Mouse (Mus musculus) ZHBTc4 (cell line): ENCODE measurements at regions not wholly inside any gene's neighbourhood (a gene's known extent, or its start where the extent isn't known, plus 50 kb on each side); places are given as distances from the start of the nearest gene placed in this dataset.

Experiments
- DNase-seq: peaks from one replicate; pipeline ENCODE4 v3.0.0-alpha.2; 2011; ENCODE audit warnings: low read depth, low spot score

DNA sequence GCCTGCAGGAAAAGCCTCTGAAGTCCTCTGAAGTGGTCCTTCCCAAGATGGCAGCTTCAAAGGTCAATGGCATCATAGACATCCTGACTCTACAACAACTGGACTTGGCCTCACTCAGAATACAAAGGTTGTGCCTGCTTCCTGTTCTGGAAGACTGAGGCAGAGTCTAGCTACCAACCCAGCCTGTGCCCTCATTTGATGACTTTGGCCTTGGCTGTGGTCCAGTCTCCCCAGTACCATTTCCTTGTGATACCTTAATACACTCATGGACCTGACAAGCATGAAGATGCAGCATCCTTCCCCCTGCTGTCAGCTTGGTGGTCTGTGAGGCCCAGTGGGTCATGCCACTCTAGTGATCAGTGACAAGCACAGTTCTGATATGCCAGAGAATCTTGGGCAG, 130.6 kb downstream of the Gm4791 start:
- DNase-seq, result no peak

DNA sequence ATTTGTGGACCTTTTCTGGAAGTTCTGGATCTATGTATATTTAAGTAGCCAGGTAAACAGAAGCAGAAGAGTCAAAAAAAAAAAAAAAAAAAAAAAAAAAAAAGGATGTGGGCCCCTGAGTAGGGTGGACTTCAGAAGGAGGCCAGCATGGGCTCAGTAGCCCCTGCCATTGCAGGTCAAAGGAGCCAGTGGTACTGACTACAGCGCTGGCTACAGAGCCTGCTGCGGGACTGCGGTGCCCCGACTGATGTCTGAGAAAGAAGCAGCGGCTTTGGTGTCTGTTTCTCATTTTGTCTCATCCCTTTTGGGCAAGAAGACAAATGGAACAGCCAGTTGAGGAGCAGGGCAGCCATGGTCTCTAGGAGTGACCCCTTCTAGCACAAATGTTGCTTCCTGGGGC, 134.9 kb downstream of the Gm4791 start:
- no peak for DNase-seq

DNA sequence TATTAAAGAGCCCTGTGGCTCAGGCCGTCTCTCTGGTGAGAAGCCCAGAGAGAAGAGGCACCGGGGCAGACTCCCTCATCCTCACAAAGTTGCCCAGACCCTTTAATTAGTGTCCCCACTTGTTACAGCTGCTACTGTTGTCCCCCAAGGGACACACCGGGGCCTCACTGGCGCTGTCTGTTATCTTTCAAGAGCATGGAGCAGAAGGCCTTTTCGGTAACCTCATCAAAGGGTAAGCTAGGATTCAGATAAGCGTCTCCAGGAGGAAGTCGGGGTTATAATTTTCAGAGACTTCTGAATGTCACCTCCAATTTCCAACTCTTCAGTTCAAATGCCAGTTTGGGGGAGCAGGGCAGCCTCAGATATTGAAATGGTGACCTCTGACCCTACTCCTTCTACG, 135.3 kb downstream of the Gm4791 start:
- no peak for DNase-seq

DNA sequence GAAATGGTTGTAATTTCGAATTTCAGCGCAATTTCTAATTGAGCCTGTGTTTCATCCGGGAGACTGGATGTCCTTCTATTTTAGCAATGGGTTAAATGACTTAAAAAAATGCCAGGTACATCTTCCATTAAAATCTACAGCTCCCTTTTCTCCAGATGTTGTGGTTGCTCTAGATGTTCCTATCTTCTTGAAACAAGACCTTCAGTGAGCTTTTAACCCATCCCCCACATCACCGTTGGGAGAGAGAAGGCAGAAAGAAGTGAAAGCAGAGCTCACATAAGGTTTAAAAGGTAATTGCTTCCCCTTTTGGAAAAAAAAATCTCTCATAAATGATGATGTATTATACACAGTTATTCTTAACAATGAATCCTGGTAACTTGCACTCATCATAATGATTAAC, 135.9 kb downstream of the Gm4791 start:
- no peak for DNase-seq

DNA sequence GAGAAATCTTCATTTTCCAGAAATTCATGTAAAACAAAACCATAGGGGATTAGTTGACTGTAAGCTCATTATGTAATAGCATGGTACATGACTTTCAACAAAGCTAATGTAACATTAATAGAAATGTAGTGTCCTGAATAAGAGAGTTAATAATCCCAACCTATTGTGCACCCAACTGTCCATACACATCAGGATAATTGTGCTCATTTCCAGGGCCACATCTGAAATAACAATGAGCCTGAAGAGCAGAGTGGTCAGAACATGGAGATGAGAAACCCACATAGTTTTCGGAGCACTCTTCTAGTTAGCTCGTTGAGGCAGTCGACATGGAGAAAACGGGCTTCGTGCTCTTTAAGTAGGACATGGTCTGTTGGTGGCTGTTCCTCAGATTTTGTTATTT, 138.1 kb downstream of the Gm4791 start:
- no peak for DNase-seq

DNA sequence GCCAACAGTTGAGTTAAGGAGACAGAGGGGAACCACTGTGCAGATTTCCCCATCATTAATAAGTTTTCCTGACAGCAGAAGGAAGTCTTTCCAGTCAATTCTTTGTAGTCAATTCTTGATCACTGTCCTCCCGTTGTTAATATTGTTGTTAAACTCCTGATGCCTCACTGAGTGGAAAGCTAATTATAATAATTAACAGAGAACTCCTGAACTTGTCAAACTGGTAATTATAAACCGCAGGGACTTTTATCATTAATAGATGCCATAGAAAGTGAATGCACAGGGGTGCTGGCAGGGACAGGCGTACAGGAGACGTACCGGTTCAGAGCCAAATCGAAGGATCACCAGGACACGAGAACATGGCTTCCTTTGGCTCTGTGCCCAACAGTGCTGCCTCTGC, 154.9 kb downstream of the Gm4791 start:
- DNase-seq, result no peak

DNA sequence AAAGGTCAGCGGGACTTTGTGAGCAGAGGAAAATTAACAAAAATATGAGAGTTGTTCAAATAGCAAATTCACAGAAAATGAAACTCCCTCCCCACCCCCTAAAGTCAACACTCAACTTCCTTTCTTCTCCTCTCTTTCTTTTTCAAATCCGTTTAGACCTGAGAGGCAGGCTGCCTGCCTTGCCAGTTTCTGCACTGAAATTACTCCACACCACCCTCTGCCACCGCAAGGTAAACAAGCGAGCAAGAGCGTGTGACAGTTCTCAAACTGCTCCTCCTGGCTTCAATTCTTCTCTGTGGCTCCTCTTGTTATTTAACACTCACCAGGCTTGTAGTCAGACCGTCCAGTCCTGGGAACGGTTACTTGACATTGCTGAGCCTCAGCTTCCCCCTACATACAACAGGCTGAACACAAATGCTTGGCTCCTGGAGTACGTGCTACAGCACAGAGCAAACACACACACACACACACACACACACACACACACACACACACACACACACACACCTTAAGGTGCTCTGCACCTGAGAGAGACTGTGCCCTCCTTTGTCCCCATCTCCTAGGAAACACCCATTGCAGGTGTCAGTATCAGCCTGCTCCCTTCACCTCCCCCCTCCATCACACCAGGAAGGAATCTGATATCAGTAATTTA, 167.1 kb downstream of the Gm4791 start:
- DNase-seq, result no peak

DNA sequence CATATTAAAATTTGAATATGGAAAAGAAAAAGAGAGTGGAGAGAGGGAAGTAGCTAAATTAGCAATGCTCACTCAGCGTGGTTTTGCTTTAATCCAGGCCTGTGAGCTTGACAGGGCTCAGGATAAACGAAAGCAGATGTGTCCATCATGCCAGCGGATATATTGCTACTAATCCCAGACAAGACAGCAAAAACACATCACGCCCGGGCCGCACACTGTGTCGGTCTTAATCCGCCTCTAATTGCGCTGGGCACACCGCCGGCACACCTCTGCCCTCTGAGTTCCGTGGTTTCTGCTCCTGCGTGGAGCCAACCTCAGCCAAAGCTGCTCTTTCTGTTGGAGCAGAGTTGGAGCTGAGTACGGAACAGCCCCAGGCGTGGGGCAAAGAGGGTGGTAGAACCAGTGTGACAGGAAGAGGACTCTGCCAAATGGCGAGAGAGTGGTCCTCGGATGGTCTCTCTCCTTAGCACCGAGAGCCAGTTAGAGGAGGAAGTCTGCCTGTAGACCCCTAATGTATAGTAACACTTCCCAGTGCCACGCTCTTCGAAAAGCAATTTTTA, 169.2 kb downstream of the Gm4791 start:
- DNase-seq, result peak; percentile 28

DNA sequence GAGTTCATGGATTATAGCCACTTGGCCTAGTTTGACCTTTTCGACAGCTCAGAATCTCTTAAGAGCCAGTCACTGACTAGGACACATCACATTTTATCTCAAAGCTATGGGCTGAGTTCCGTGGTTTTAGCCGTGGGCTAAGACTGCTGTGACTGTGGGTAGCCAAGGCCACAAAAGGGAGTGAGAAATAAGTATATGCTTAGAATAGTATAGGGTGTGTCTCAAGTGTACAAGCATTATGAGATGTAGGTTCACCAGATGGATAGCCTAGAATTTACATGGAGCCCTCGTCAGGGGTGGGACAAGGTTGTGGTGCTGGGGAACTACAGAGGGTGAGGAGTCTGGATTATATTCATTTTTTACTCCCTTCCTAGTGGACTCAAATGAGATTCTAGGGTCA, 177.5 kb downstream of the Gm4791 start:
- DNase-seq, result no peak

DNA sequence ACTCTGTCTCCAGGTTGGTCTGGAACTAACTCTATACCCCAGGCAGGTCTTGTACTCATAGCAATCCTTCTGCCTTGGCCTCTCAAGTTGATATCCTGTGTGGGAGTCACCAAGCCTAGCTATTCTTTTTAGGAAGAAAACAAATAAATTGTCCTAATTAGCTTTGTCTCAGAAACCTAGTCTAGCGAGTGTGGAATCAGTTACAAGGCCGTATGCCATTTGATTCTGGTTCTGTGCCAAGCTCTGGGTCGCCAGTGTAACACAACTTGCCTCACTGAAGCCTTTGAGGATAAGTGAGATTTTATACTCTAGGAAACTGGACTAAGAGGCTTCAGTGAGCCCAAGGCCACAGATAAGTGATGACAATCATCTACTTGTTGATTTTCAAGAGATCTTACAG, 219.6 kb downstream of the Gm4791 start:
- no peak for DNase-seq

DNA sequence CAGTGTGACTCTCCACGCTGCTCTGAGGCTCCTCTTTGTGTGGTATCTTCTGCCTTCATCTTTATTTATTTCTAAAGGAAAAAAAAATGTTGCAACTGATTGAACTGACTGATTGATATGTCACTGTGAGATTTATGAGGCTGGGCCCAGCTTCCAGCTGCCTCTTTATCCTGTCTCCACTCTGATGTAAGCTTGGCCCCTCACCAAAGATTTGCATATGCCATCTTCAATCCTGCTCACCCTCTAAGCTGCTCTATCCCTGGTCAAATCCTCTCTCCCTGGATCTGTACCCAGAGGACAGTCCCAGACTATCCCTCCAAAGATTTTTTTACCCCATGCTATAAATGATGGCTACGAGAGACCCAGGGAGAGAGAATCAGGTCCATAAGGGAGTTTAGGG, 225.0 kb downstream of the Gm4791 start:
- no peak for DNase-seq

DNA sequence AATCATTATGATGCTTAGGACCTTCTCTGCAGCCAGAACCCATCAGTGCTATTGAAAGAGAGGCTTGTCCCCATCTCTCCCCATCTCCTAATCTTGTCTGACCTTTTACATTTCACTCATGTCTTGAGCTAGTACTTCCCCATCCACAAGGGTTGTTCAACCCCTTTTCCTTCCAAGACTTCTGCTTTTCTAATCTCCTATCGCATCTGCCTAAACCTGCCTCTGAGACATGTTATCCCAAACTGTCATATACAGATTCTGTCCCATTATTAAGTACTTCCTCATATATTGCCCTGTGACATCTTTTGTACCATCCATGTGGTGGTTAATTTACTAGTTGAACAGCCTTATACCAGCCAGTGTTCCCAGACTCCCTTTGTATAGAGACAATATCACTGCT, 225.7 kb downstream of the Gm4791 start:
- DNase-seq, result no peak

DNA sequence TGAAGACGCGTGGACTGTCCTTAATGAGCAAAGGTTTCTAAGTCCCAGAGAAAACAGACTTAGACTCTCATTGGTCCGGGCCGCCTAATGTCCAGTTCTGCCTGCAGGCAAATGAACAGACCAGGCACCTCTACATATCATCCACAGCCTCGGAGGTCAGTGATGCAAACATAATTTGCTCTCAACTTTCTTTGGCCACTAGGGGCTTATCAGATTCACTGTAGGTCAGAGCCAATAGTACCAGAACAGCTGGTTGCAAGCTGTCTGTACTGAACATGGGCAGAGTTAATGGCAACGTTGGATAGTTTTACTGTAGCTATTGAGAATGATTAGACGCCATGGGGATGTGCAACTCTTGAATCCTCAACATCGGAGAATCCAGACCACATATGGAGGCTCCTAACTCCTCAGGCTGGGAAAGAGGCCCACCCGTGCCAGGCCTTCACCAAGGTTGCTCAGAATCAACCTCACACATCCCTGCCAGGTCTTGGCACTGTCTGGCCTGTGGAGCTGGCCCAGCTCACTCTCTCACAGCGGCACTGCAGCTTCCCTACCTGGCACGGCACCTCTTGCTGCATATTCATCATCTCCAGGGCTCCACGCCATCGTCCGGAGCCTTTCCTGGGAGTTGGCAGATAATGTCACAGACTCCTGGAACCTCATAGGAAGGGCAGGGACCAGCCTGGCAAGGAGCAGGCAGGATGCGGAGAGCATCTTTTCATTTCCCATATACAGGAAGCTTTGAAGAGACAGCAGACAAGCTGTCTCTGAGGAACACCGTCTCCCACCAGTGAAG, 228.1 kb downstream of the Gm4791 start:
- peak; percentile 5 for DNase-seq

DNA sequence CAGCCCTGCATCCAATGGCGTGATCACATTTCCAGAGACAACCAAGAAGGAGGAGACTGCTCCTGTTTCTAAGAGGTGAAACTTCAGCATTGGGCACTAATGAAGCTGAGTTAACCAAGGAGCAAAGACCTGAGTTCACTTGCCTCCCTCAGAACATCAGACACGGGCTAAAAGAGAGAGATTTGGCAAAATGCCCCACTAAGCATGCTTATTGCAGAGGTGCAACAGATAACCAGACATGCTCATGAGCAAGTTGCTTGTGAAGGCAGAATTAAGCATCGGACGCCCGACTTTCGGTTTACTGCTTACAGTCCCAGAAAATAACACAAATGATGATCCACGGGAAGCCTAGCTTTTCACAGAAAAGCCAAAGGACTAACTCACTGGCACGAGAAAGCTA, 228.8 kb downstream of the Gm4791 start:
- no peak for DNase-seq

DNA sequence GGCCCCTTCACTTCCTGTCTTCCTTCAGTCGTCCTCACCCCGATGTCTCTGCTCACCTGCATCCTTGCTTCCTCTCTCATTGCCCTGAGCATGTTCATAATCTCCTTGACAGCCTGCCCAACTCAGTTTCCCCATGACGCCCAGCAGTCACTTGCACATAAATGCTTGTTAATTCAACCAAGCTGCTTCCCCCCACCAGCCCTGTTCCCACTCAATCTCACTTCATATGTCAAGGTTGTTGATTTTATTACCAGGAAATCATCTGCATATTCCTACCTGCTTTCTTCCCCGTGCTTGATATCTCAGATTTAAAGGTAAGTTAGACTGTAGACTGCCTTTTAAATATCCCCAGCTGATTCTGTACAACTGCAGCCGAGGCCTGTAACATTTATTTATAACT, 230.2 kb downstream of the Gm4791 start:
- no peak for DNase-seq

DNA sequence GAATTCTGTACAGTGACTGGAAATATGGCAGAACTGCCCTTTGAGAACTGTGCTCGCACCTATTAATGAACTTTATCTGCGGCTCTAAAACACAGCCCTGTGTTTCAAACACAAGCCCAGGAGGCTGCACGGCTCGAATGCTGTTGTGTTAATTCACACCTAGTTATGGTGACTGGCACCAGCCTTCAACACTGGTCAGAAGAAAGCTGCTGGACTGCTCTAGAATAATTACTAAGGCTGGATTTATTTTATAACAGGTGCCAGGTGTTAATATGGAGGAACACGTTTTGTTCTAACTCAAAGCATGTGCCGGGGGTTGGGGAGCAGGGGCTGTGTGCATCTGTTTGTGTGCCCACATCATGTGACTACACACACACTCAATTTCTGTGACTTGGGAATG, 230.8 kb downstream of the Gm4791 start:
- DNase-seq, result no peak

DNA sequence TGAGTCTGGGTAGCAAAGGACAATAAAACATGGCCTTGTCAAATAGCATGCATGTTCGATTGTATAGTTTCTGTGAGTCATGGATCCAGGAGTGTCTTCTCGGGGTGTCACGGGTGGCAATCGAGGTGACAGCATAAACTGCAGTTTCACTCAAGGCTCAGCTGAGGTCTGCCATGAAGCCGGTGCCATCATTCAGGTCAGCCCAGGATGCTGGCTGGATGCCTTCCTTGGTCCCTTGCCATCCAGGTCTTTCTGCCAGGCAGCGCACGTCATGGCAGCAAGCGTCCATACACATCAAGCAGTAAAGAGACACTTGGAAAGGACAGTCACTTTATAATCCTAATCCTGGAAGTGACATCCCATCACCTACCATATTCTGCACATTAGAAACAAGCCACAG, 242.4 kb downstream of the Gm4791 start:
- no peak for DNase-seq

DNA sequence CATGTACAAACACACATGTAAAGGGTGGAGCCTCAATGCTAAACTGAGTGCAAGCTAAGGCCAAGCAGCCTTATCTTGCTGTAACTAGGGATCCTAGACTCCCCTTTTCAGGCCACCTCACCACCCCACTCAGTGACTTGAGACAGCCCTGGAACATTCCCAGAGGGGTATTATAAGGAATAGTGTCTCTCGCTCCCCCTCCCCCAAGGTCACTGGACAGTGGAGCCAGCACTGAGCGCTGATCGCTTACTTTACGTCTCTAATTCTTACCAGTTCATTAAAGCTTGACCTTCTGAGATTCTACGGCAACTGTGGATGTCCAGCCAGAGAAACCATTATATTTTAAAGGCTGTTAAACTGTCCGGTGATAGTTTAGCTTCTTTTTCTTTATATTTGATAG, 243.5 kb downstream of the Gm4791 start:
- no peak for DNase-seq

DNA sequence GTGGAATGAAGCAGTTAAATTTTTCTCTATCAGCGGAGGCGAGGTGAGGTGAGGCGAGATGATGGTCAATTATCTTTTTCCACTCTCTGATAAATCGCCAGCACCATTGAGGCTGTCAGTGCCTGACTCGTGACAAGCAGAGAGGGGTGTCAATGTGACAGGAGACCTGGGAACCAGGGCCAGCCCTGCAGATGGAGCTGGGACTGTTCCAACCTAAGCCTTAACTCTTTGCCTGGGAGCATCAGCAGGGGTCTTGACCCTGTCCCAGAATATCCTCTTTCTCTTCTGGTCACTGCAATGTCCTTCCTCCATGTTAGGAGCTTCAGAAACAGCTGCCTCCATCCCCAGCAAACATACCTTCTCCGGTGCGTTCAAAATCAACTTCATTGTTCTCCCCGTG, 244.0 kb downstream of the Gm4791 start:
- no peak for DNase-seq

DNA sequence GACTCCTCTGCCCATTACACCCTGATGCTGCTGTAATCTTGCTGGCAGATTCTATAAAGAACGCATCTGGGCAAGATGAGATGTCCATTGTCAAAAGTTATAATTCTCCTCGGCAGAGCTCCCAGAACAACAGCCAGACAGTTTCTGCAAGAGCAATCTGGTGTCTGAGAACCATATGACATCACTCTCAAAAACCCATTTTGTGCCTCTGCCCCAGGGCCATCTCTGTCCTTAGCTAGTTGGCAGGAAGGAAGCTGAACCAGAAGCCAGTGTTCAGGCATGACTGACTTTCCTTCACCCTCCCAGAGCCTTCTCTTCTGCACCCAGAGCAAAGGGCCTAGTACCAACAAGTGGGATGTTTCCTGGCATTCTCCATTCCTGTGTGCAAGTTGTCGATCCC, 250.5 kb downstream of the Gm4791 start:
- no peak for DNase-seq

DNA sequence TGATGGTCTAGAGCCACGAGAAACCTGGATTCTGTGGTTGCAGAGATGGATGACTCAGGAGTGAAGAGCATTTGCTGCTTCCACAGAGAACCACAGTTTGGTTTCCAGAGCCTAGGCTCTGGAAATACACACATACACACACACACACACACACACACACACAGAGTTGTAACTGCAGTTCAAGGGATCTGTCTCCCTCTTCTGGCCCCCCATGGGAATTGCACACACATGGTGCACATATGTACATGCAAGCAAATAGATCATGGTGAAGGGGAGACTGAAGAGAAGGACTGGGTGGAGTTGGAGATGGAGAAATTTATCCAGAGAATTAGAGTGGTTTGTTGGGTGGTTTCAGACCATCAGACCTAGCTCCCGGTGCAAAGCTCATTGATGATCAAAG, 252.6 kb downstream of the Gm4791 start:
- DNase-seq, result peak; percentile 58

DNA sequence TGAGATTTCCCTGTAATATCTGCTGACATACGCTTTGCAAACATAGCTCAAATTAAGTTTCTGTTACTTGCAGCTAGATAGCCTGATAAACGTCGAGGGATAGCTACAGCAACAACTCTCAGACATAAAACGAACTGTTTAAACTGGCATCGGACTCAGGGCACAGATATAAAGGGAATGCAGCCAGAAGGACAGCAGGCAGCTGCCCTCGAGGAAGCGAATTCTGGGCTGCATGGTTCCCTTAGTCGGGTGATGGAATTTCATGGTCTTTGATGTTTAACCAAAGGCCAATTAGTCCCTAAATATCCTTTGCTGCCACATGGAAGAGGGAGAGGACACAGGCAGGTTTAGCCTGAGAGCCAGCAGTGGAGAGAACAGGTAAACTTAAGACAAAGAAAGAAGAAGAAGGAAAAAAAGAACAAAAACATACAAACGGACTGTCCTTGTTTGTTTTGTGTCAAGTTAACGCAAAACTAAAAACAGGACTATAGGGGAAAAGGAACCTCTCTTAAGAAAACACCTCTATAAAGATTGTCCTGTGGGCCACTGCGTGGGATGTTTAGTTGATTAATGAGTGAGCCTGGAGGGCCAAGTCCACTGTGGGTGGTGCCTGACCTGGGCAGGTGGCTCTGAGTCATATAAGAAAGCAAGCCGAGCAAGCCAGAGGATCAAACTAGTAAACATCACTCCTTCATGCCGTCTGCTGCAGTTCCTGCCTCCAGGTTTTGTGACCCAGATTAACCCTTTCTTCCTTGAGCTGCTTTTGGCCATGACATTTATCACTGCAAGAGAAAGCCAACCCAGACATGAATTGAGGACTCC, 255.5 kb downstream of the Gm4791 start:
- no peak for DNase-seq
